Mouse (Mus musculus): ENCODE results near the gene Ablim1.

The Ablim1 gene

GRCm38 (mm10) chr19:57343860-57344259, 29.1 kb upstream of the Ablim1 start:
- no peak for DNase-seq (ENCODE audit: low spot score)

GRCm38 (mm10) chr19:57340900-57341742, 26.4 kb upstream of the Ablim1 start:
- no peak for DNase-seq (ENCODE audit: low spot score)

GRCm38 (mm10) chr19:57339281-57339864, 24.7 kb upstream of the Ablim1 start:
- DNase-seq (ENCODE audit: low spot score) = no peak

GRCm38 (mm10) chr19:57335135-57335534, 20.4 kb upstream of the Ablim1 start:
- DNase-seq (ENCODE audit: low spot score) = no peak

GRCm38 (mm10) chr19:57333356-57333755, 18.6 kb upstream of the Ablim1 start:
- DNase-seq (ENCODE audit: low spot score) = no peak

- DNase-seq (ENCODE audit: low spot score) = no peak
Observed at GRCm38 (mm10) chr19:57331237-57331636, 16.5 kb upstream of the Ablim1 start.

- no peak for DNase-seq (ENCODE audit: low spot score)
Observed at GRCm38 (mm10) chr19:57330309-57330708, 15.6 kb upstream of the Ablim1 start.

- no peak for DNase-seq (ENCODE audit: low spot score)
Observed at GRCm38 (mm10) chr19:57328792-57329191, 14.1 kb upstream of the Ablim1 start.

- DNase-seq (ENCODE audit: low spot score) = no peak
Observed at GRCm38 (mm10) chr19:57328269-57328668, 13.6 kb upstream of the Ablim1 start.

GRCm38 (mm10) chr19:57327679-57328078, 13.0 kb upstream of the Ablim1 start:
- no peak for DNase-seq (ENCODE audit: low spot score)

- DNase-seq (ENCODE audit: low spot score) = peak; percentile 87
Observed at GRCm38 (mm10) chr19:57325748-57326300, 11.1 kb upstream of the Ablim1 start.

GRCm38 (mm10) chr19:57323087-57323486, 8.4 kb upstream of the Ablim1 start:
- DNase-seq (ENCODE audit: low spot score) = no peak

GRCm38 (mm10) chr19:57322491-57322890, 7.8 kb upstream of the Ablim1 start:
- DNase-seq (ENCODE audit: low spot score) = no peak

- no peak for DNase-seq (ENCODE audit: low spot score)
Observed at GRCm38 (mm10) chr19:57321839-57322238, 7.1 kb upstream of the Ablim1 start.

- DNase-seq (ENCODE audit: low spot score) = no peak
Observed at GRCm38 (mm10) chr19:57320656-57321382, 6.1 kb upstream of the Ablim1 start.

- DNase-seq (ENCODE audit: low spot score) = no peak
Observed at GRCm38 (mm10) chr19:57316597-57316996, 1.9 kb upstream of the Ablim1 start.

GRCm38 (mm10) chr19:57315013-57315565, 370 bp upstream of the Ablim1 start:
- no peak for DNase-seq (ENCODE audit: low spot score)

GRCm38 (mm10) chr19:57313891-57314345, 801 bp downstream of the Ablim1 start:
- DNase-seq (ENCODE audit: low spot score) = no peak

GRCm38 (mm10) chr19:57313226-57313625, 1.5 kb downstream of the Ablim1 start:
- no peak for DNase-seq (ENCODE audit: low spot score)

GRCm38 (mm10) chr19:57309980-57310379, 4.7 kb downstream of the Ablim1 start:
- DNase-seq (ENCODE audit: low spot score) = no peak

GRCm38 (mm10) chr19:57306601-57307000, 8.1 kb downstream of the Ablim1 start:
- DNase-seq (ENCODE audit: low spot score) = no peak

GRCm38 (mm10) chr19:57305972-57306371, 8.7 kb downstream of the Ablim1 start:
- DNase-seq (ENCODE audit: low spot score) = no peak

Data from testis, postnatal 10 days (tissue).